Mouse (Mus musculus) kidney, embryonic 14.5 days (tissue): Measurements from ENCODE around the gene Cmtm5. TPM values are rescaled to one million over a fixed set of nuclear protein-coding genes. Genes with fewer than 3 reads are reported as not detected.
A peak's percentile ranks its signal among the peaks of the same experiment; 100 is the strongest.
"Not testable (repeated sequence)": the region's sequence is repeated elsewhere in the genome, so short reads cannot be mapped to it uniquely, and the experiment has no call there.

Experiments used
- ATAC-seq: fragments of 200-750 bp; cut with Nextera tagmentation; 2 replicates; pipeline ENCODE4 v1.8.0; 2017; ENCODE audit warnings: moderate number of reproducible peaks, mild to moderate bottlenecking, moderate TSS enrichment, moderate library complexity; ENCODE audit not compliant: low FRiP score, low TSS enrichment
- H3K27ac ChIP-seq: fragments of 300-500 bp; sonication (generic); 2 replicates; pipeline ENCODE4 v1.5.1; 2014; ENCODE audit warnings: low read depth, mild to moderate bottlenecking, low read length, moderate library complexity, mixed read lengths
- H3K27me3 ChIP-seq: fragments of 300-500 bp; sonication (generic); 2 replicates; pipeline ENCODE4 v1.6.1; 2014; ENCODE audit warnings: mild to moderate bottlenecking, low read length; ENCODE audit not compliant: control insufficient read depth, insufficient read depth
- H3K36me3 ChIP-seq: fragments of 300-500 bp; sonication (generic); 2 replicates; pipeline ENCODE4 v1.6.1; 2014; ENCODE audit warnings: low read length, mixed read lengths; ENCODE audit not compliant: control insufficient read depth, insufficient read depth
- H3K4me1 ChIP-seq: fragments of 300-500 bp; sonication (generic); 2 replicates; pipeline ENCODE4 v1.6.1; 2014; ENCODE audit warnings: low read length, mixed read lengths; ENCODE audit not compliant: control insufficient read depth, insufficient read depth
- H3K4me2 ChIP-seq: fragments of 300-500 bp; sonication (generic); replicated peaks from 2 replicates; pipeline ENCODE4 v1.6.1; 2014; ENCODE audit warnings: low read depth, mild to moderate bottlenecking, low read length
- H3K4me3 ChIP-seq: fragments of 300-500 bp; sonication (generic); 2 replicates; pipeline ENCODE4 v1.5.1; 2014; ENCODE audit warnings: mild to moderate bottlenecking, low read length
- H3K9ac ChIP-seq: fragments of 300-500 bp; sonication (generic); 2 replicates; pipeline ENCODE4 v1.6.1; 2014; ENCODE audit warnings: low read depth, mild to moderate bottlenecking, low read length, moderate library complexity
- H3K9me3 ChIP-seq: fragments of 300-500 bp; sonication (generic); 2 replicates; pipeline ENCODE4 v1.6.1; 2016; ENCODE audit warnings: low read length; ENCODE audit not compliant: control insufficient read depth
- WGBS: fragments of 180-500 bp; shearing (Covaris S2); extraction: QIAGEN DNeasy Blood & Tissue Kit; methylation state at CpG from one replicate; pipeline ENCODE4 v1.1.7; 2014; 5-methylcytosine and 5-hydroxymethylcytosine counted together
- microRNA counts: library from miRNA; unstranded; fragments of <30 nt; microRNA quantifications from one replicate; lab custom pipeline; 2017
- microRNA-seq: library from miRNA; unstranded; fragments of <30 nt; microRNA quantifications from one replicate; pipeline ENCODE4, GENCODE M21; 2016
- polyA plus RNA-seq: library from polyadenylated mRNA; unstranded; fragments of >200 nt; fragmentation: Nextera tagmentation; extraction: Ambion mirVana; gene quantifications from 2 replicates; pipeline ENCODE4 v1.2.1, GENCODE M21; 2014

Cmtm5 gene
- polyA plus RNA-seq, 1 experiment from 2014 or later, result 0.89 TPM

DNA sequence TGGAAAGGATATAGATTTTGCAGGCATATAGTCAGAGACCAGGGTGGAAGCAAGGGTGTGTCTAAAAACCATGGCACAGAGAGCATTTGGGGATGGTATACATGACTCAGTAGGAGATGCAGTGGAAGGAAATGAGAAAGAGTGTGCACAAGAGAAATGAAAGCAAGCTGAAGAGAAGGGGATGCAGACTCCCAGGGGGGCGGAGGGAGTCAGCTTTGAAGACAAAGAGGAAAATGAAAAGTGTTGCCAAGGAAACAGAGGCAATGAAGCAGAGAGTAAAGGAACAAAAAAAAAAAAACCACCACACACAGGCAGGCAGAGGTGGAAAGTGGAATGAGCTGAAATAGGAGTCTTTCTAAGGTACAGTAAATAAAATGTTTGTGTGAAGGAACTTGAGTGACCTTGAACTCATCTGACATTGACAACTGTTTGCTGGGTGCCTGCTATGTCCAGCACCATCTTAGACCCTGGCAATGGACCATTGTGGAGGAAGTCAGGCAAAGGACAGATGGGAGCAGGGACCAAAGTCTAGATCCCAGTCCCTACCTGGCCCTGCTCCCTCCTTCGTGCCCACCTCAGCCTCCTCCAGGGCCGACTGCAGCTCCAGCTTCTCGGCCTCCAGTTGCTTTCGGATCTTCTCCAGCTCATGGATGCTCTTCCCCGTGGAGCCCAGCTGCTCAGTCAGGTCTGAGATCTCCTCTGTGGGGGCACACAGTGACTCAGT lies 38.2 kb downstream of the Cmtm5 start:
- 85% methylated on average over 6 of the region's 6 CpGs for WGBS

DNA sequence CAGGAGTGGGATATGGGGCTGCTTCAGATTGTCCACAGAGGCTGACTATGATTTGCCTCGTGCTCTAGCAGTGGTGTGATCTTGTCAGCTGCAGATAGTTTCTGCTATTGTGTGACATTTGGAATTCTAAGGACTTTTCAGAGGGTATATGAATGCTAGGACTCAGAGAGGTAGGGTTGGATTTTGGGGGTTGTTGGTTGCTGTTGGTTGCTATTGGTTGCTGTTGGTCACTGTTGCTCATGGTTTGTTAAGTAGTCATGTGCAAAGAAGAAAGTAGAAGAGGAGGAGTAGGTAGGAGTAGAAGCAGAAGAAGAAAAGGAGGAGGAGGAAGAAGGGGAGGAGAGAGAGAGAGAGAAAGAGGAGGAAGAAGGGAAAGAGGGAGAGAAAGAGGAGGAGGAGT lies 40.6 kb downstream of the Cmtm5 start, which contains the start of gene Gm17428:
TSS of gene Gm17428 (plus strand) at position 301 of the 400 bp plus-strand sequence.
- Histone ChIP-seq H3K27ac (no peak within 1 kb of the TSS), H3K4me2 (no peak within 1 kb of the TSS), H3K36me3 (no peaks in the 10 kb centered on the region), H3K9ac (no peak within 1 kb of the TSS), H3K4me3 (no peak within 1 kb of the TSS), H3K4me1 (no peaks in the 10 kb centered on the region), H3K27me3 (no peaks in the 10 kb centered on the region), H3K9me3 (no peaks in the 10 kb centered on the region)
- WGBS, result 79% methylated on average over 1 of the region's 1 CpGs
- ATAC-seq, result no peak

More for the DNA sequence above, 38.2 kb downstream of the Cmtm5 start:
- Histone ChIP-seq H3K36me3 (no peaks in the 10 kb centered on the region), H3K27me3 (no peaks in the 10 kb centered on the region), H3K4me1 (no peaks in the 10 kb centered on the region), H3K27ac (no peak overlapping the region), H3K9me3 (no peaks in the 10 kb centered on the region), H3K4me3 (no peak overlapping the region), H3K4me2 (no peak overlapping the region), H3K9ac (no peak overlapping the region)
- ATAC-seq, result no peak

DNA sequence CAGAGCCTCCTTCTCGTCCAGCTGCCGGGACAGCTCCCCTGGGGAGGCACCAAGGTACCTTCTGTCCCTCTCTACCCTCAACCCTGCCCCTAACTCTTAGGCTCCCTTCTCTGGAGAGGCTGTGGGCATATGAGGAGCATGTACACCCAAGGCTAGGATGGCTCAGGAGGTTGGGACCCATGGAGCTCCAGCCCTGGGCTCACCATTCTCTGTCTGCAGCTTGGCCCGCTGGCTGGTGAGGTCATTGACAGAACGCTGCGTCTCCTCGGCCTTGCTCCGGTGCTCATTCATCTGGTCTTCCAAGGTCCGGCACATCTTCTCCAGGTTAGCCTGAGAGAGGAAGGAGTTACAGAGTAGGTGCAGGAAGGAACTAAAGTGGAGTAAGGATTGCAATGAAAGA lies 42.6 kb downstream of the Cmtm5 start:
- Histone ChIP-seq H3K9me3 (no peaks in the 10 kb centered on the region), H3K36me3 (no peaks in the 10 kb centered on the region), H3K27me3 (no peaks in the 10 kb centered on the region), H3K27ac (no peak overlapping the region), H3K4me1 (no peaks in the 10 kb centered on the region), H3K4me2 (no peak overlapping the region), H3K4me3 (no peak overlapping the region), H3K9ac (no peak overlapping the region)
- no peak for ATAC-seq
- WGBS, result 74% methylated on average over 8 of the region's 8 CpGs

DNA sequence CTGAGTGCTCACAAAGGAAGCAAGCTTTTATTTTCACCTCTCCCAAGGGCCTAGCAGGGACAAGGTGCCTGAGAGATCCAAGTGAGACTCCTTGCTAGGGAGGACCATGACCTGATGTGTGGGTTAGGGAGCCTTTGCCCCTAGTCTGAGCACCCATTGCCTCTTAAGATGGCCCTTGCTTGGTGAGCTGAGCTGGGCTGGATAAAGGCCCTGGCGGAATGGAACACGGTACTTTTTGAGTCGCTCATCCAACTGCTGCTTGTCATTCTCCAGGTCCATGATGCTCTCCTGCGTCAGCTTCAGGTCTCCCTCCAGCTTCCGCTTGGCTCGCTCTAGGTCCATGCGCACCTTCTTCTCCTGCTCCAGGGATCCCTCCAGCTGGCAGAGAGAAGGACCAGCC lies 45.9 kb downstream of the Cmtm5 start:
- 90% methylated on average over 7 of the region's 7 CpGs for WGBS
- Histone ChIP-seq H3K4me3 (no peak overlapping the region), H3K4me1 (no peaks in the 10 kb centered on the region), H3K9ac (no peak overlapping the region), H3K27ac (no peak overlapping the region), H3K36me3 (no peaks in the 10 kb centered on the region), H3K27me3 (no peaks in the 10 kb centered on the region), H3K9me3 (no peaks in the 10 kb centered on the region), H3K4me2 (no peak overlapping the region)
- no peak for ATAC-seq

DNA sequence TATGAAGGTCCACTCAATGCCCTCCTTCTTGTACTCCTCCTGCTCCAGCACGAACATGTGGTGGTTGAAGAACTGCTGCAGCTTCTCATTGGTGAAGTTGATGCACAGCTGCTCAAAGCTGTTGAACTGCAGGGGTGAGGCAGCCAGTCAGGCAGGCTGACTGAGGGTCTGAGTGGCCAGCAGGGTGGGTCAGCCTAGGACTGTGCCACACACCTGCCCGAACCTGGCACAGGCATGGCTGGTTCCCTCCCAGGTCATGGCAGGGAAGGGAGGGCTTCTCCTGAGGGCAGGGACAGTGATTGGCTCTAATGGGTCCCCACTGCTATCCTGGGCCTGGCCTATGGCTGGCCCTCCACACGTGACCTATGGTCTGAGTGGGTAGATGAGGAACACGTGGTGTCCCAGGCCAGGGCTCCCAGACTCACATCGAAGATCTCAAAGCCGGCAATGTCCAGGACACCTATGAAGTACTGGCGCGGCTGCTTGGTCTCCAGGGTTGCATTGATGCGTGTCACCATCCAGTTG lies 52.4 kb downstream of the Cmtm5 start:
- H3K4me1 ChIP-seq, H3K9ac ChIP-seq, H3K27me3 ChIP-seq, H3K4me2 ChIP-seq, H3K27ac ChIP-seq, H3K9me3 ChIP-seq, H3K36me3 ChIP-seq, H3K4me3 ChIP-seq: not testable (repeated sequence)
- 0 out of 2 replicates have a peak, but pooled peaks have one; percentile 43 for ATAC-seq
- WGBS, result 92% methylated on average over 9 of the region's 9 CpGs

MicroRNA genes within 50 kb of the gene (microRNA counts, 519-probe panel; counts per million panel counts)
- microRNA mmu-miR-208a (lab: Ali Mortazavi, UCI) (not detected), microRNA mmu-miR-208b (lab: Ali Mortazavi, UCI) (not detected)

Small RNA genes within 50 kb of the gene (microRNA-seq; reads per million reads assigned to microRNA genes)
- 1.7 reads per million for gene Mir208a
- gene Mir208b, result 4.0 reads per million, percentile 16 among the genes with 10 or more reads in this experiment

Other genes starting within 250 kb of the Cmtm5 start
- 161 and 169 TPM in 2 replicates for gene Acin1, start 249.3 kb upstream of the Cmtm5 start, polyA plus RNA-seq
- gene Gm29776, start 237.4 kb upstream of the Cmtm5 start, polyA plus RNA-seq, result 0.08 and 0.16 TPM in 2 replicates
- gene Cebpe, start 224.1 kb upstream of the Cmtm5 start, polyA plus RNA-seq, result not detected in 2 replicates
- 5.8 and 12.1 TPM in 2 replicates for gene Slc7a8, start 154.3 kb upstream of the Cmtm5 start, polyA plus RNA-seq
- not detected in 2 replicates for gene Rnf212b, start 122.1 kb upstream of the Cmtm5 start, polyA plus RNA-seq
- 10.3 and 19.1 TPM in 2 replicates for gene Homez, start 65.3 kb upstream of the Cmtm5 start, polyA plus RNA-seq
- gene Ppp1r3e, start 58.7 kb upstream of the Cmtm5 start, polyA plus RNA-seq, result 2.9 and 4.5 TPM in 2 replicates
- gene Bcl2l2, start 52.9 kb upstream of the Cmtm5 start, polyA plus RNA-seq, result 5.3 and 6.1 TPM in 2 replicates
- 0.44 TPM in 1 of 2 replicates, not detected in the other for gene Gm20521, start 52.8 kb upstream of the Cmtm5 start, polyA plus RNA-seq
- 178 and 227 TPM in 2 replicates for gene Pabpn1, start 43.8 kb upstream of the Cmtm5 start, polyA plus RNA-seq
- 41.0 and 58.9 TPM in 2 replicates for gene Slc22a17, start 23.1 kb upstream of the Cmtm5 start, polyA plus RNA-seq
- 26.2 and 33.8 TPM in 2 replicates for gene Efs, start 10.1 kb upstream of the Cmtm5 start, polyA plus RNA-seq
- 0.24 TPM in 1 of 2 replicates, not detected in the other for gene Il25, start 3.6 kb upstream of the Cmtm5 start, polyA plus RNA-seq
- 0.30 and 0.54 TPM in 2 replicates for gene Myh6, start 30.7 kb downstream of the Cmtm5 start, polyA plus RNA-seq
- gene Gm17428, start 40.7 kb downstream of the Cmtm5 start, polyA plus RNA-seq, result not detected in 2 replicates
- 0.11 and 2.0 TPM in 2 replicates for gene Myh7, start 58.4 kb downstream of the Cmtm5 start, polyA plus RNA-seq
- 80.8 and 109 TPM in 2 replicates for gene Ngdn, start 79.2 kb downstream of the Cmtm5 start, polyA plus RNA-seq
- gene Zfhx2, start 156.1 kb downstream of the Cmtm5 start, polyA plus RNA-seq, result 5.8 and 6.4 TPM in 2 replicates
- gene Thtpa, start 158.5 kb downstream of the Cmtm5 start, polyA plus RNA-seq, result 14.5 and 21.8 TPM in 2 replicates
- gene Ap1g2, start 170.3 kb downstream of the Cmtm5 start, polyA plus RNA-seq, result 11.4 and 17.8 TPM in 2 replicates
- gene Jph4, start 180.7 kb downstream of the Cmtm5 start, polyA plus RNA-seq, result 0.43 and 0.55 TPM in 2 replicates